ENCODE assay signal across 8 mouse cellular contexts in genomic region chr15:98918499-98918895, GRCm38 (mm10). TPM values are rescaled to one million over a fixed set of nuclear protein-coding genes. Genes with fewer than 3 reads are reported as not detected.
A peak's percentile ranks its signal among the peaks of the same experiment; 100 is the strongest.
DNase-seq lines count a peak whose midpoint lies in the region; ATAC-seq and TF ChIP-seq lines count a peak whose summit lies in the region.
"Not testable (repeated sequence)": the region's sequence is repeated elsewhere in the genome, so short reads cannot be mapped to it uniquely, and the experiment has no call there.

No protein-coding gene starts in this region.

- not testable (repeated sequence) for H3K36me3 ChIP-seq in C2C12 (ENCODE audit: control insufficient read depth, insufficient read depth); embryonic facial prominence, embryonic 11.5 days (replicated peaks; ENCODE audit: control insufficient read depth, insufficient read depth, low read depth, low read length); forebrain, embryonic 16.5 days (ENCODE audit: control insufficient read depth, insufficient read depth); kidney, embryonic 14.5 days (ENCODE audit: control insufficient read depth, insufficient read depth, low read length); liver, embryonic 11.5 days (ENCODE audit: control insufficient read depth, insufficient read depth, low read length); neural tube, embryonic 14.5 days (ENCODE audit: control insufficient read depth, insufficient read depth, low read length)
- peaks cover 29% of the 10 kb centered on the region for H3K36me3 ChIP-seq in hindbrain, embryonic 10.5 days
- peaks cover 10% of the 10 kb centered on the region for H3K36me3 ChIP-seq in megakaryocyte, embryonic 14.5 days (replicated peaks; ENCODE audit: low read length)

- H3K4me1 ChIP-seq in embryonic facial prominence, embryonic 11.5 days (ENCODE audit: control insufficient read depth, insufficient read depth, low read length); liver, embryonic 11.5 days (replicated peaks; ENCODE audit: control insufficient read depth, insufficient read depth, low read length): not testable (repeated sequence)
- peaks cover 26% of the 10 kb centered on the region for H3K4me1 ChIP-seq in forebrain, embryonic 16.5 days (replicated peaks; ENCODE audit: control insufficient read depth, insufficient read depth, low read length)
- H3K4me1 ChIP-seq in hindbrain, embryonic 10.5 days (replicated peaks) = peaks cover 35% of the 10 kb centered on the region
- H3K4me1 ChIP-seq in kidney, embryonic 14.5 days (ENCODE audit: control insufficient read depth, insufficient read depth, low read length) = peaks cover 15% of the 10 kb centered on the region
- peaks cover 41% of the 10 kb centered on the region for H3K4me1 ChIP-seq in megakaryocyte, embryonic 14.5 days
- H3K4me1 ChIP-seq in neural tube, embryonic 14.5 days (ENCODE audit: control insufficient read depth, insufficient read depth, low read length) = peaks cover 17% of the 10 kb centered on the region

- H3K27ac ChIP-seq in embryonic facial prominence, embryonic 11.5 days (replicated peaks; ENCODE audit: low read depth, low read length) = not testable (repeated sequence)
- peak overlapping the region; percentile 80 for H3K27ac ChIP-seq in forebrain, embryonic 16.5 days (ENCODE audit: low read length)
- peak overlapping the region; percentile 96 for H3K27ac ChIP-seq in hindbrain, embryonic 10.5 days
- H3K27ac ChIP-seq in kidney, embryonic 14.5 days (ENCODE audit: low read depth, low read length) = peak overlapping the region; percentile 26
- peak overlapping the region; percentile 51; the same call in 1 of the 2 replicates for H3K27ac ChIP-seq in liver, embryonic 11.5 days (ENCODE audit: low read depth, low read length)
- H3K27ac ChIP-seq in neural tube, embryonic 14.5 days (ENCODE audit: low read depth, low read length) = peak overlapping the region; percentile 71; the same call in 1 of the 2 replicates

- 31% methylated on average over 8 of the region's 8 CpGs for WGBS in embryonic facial prominence, embryonic 11.5 days
- 27% methylated on average over 8 of the region's 8 CpGs for WGBS in forebrain, embryonic 16.5 days
- 28% methylated on average over 8 of the region's 8 CpGs for WGBS in hindbrain, embryonic 10.5 days
- 25% methylated on average over 8 of the region's 8 CpGs for WGBS in kidney, embryonic 14.5 days
- WGBS in liver, embryonic 11.5 days = 25% methylated on average over 8 of the region's 8 CpGs
- WGBS in neural tube, embryonic 14.5 days = 25% methylated on average over 8 of the region's 8 CpGs

- not testable (repeated sequence) for H3K27me3 ChIP-seq in C2C12 (ENCODE audit: control insufficient read depth, insufficient read depth, insufficient read length); embryonic facial prominence, embryonic 11.5 days (ENCODE audit: control insufficient read depth, insufficient read depth, low read length); forebrain, embryonic 16.5 days (replicated peaks; ENCODE audit: control insufficient read depth, insufficient read depth, low read length); hindbrain, embryonic 10.5 days (ENCODE audit: insufficient read depth, poor library complexity, severe bottlenecking); kidney, embryonic 14.5 days (ENCODE audit: control insufficient read depth, insufficient read depth, low read length); liver, embryonic 11.5 days (replicated peaks; ENCODE audit: control insufficient read depth, insufficient read depth, low read length); megakaryocyte, embryonic 14.5 days (replicated peaks); neural tube, embryonic 14.5 days (ENCODE audit: control insufficient read depth, insufficient read depth, low read length)

- peak overlapping the region; percentile 60 for H3K4me2 ChIP-seq in embryonic facial prominence, embryonic 11.5 days (ENCODE audit: low read depth, low read length)
- H3K4me2 ChIP-seq in forebrain, embryonic 16.5 days (ENCODE audit: low read length) = peak overlapping the region; percentile 66
- peak overlapping the region; percentile 42 for H3K4me2 ChIP-seq in kidney, embryonic 14.5 days (replicated peaks; ENCODE audit: low read depth, low read length)
- peak overlapping the region; percentile 85 for H3K4me2 ChIP-seq in liver, embryonic 11.5 days
- peak overlapping the region; percentile 50 for H3K4me2 ChIP-seq in neural tube, embryonic 14.5 days (ENCODE audit: low read depth, low read length)

- not testable (repeated sequence) for DNase-seq in embryonic facial prominence, embryonic 11.5 days (ENCODE audit: low spot score); hindbrain, embryonic 10.5 days (ENCODE audit: low spot score); liver, embryonic 11.5 days (ENCODE audit: low spot score)

- H3K79me3 ChIP-seq in C2C12 (ENCODE audit: low read depth) = not testable (repeated sequence)

- not testable (repeated sequence) for TF ChIP-seq CTCF in C2C12 (IDR thresholded peaks at IDR 0.05; ENCODE audit: control insufficient read depth, insufficient read depth, insufficient read length)

- peak overlapping the region; percentile 28 for H3ac ChIP-seq in C2C12 (ENCODE audit: control insufficient read depth, insufficient read length, low read depth)

- H3K9me3 ChIP-seq in embryonic facial prominence, embryonic 11.5 days (replicated peaks; ENCODE audit: control insufficient read depth, low read length); forebrain, embryonic 16.5 days (ENCODE audit: control insufficient read depth, low read length); hindbrain, embryonic 10.5 days; kidney, embryonic 14.5 days (ENCODE audit: control insufficient read depth, low read length); liver, embryonic 11.5 days (ENCODE audit: control insufficient read depth, low read length); megakaryocyte, embryonic 14.5 days; neural tube, embryonic 14.5 days (ENCODE audit: control insufficient read depth, low read length): not testable (repeated sequence)

- peaks cover 34% of the 10 kb centered on the region for H3K79me2 ChIP-seq in C2C12 (ENCODE audit: control insufficient read depth, insufficient read depth)

- H3K9ac ChIP-seq in embryonic facial prominence, embryonic 11.5 days (replicated peaks; ENCODE audit: low read length) = peak overlapping the region; percentile 33; the same call in 1 of the 2 replicates
- H3K9ac ChIP-seq in forebrain, embryonic 16.5 days (replicated peaks; ENCODE audit: low read depth, low read length) = peak overlapping the region; percentile 56
- peak overlapping the region; percentile 46 for H3K9ac ChIP-seq in kidney, embryonic 14.5 days (ENCODE audit: low read depth, low read length)
- peak overlapping the region; percentile 58 for H3K9ac ChIP-seq in liver, embryonic 11.5 days (ENCODE audit: low read depth, low read length)
- H3K9ac ChIP-seq in neural tube, embryonic 14.5 days (replicated peaks; ENCODE audit: low read depth, low read length) = peak overlapping the region; percentile 90; the same call in 1 of the 2 replicates

- not testable (repeated sequence) for ATAC-seq in embryonic facial prominence, embryonic 11.5 days (replicated peaks; ENCODE audit: insufficient number of reproducible peaks, low FRiP score, low TSS enrichment, low read depth); forebrain, embryonic 16.5 days; kidney, embryonic 14.5 days (ENCODE audit: low FRiP score, low TSS enrichment); liver, embryonic 11.5 days (replicated peaks; ENCODE audit: low FRiP score); neural tube, embryonic 14.5 days (ENCODE audit: low read depth)

- H3K4me3 ChIP-seq in C2C12 (ENCODE audit: insufficient read depth, poor library complexity, severe bottlenecking) = peak overlapping the region; percentile 23
- H3K4me3 ChIP-seq in embryonic facial prominence, embryonic 11.5 days (ENCODE audit: low read depth, low read length) = peak overlapping the region; percentile 94
- peak overlapping the region; percentile 91 for H3K4me3 ChIP-seq in forebrain, embryonic 16.5 days (replicated peaks; ENCODE audit: low read length)
- H3K4me3 ChIP-seq in hindbrain, embryonic 10.5 days = peak overlapping the region; percentile 95
- H3K4me3 ChIP-seq in kidney, embryonic 14.5 days (ENCODE audit: low read length) = peak overlapping the region; percentile 86
- peak overlapping the region; percentile 80 for H3K4me3 ChIP-seq in liver, embryonic 11.5 days (ENCODE audit: low read depth, low read length)
- H3K4me3 ChIP-seq in megakaryocyte, embryonic 14.5 days (replicated peaks) = peak overlapping the region; percentile 100
- H3K4me3 ChIP-seq in neural tube, embryonic 14.5 days (ENCODE audit: low read depth, low read length) = peak overlapping the region; percentile 88

RNA-seq across cellular contexts. Expression of gene Lmbr1l, which starts 0.5 kb away (rescaled TPM):
- 18.0 TPM for polyA plus RNA-seq in C2C12 (2012; fragmentation: generic; extraction: Trizol)
- 3.9 and 7.1 TPM in 2 replicates for polyA plus RNA-seq in embryonic facial prominence, embryonic 11.5 days (2014; fragmentation: Nextera tagmentation; extraction: Ambion mirVana)
- polyA plus RNA-seq in forebrain, embryonic 16.5 days (2015; fragmentation: Nextera tagmentation; extraction: Ambion mirVana) = 43.0 and 54.9 TPM in 2 replicates
- polyA plus RNA-seq in hindbrain, embryonic 10.5 days (2016; fragmentation: Nextera tagmentation; extraction: Ambion mirVana) = 22.3 and 25.5 TPM in 2 replicates
- 5.5 and 8.6 TPM in 2 replicates for polyA plus RNA-seq in kidney, embryonic 14.5 days (2014; fragmentation: Nextera tagmentation; extraction: Ambion mirVana)
- 1.6 and 2.8 TPM in 2 replicates for polyA plus RNA-seq in liver, embryonic 11.5 days (2014; fragmentation: Nextera tagmentation; extraction: Ambion mirVana)
- polyA plus RNA-seq in megakaryocyte, embryonic 14.5 days (2012; ENCODE audit: insufficient read depth, low replicate concordance) = 0.87 and 4.8 TPM in 2 replicates
- polyA plus RNA-seq in neural tube, embryonic 14.5 days (2014; fragmentation: Nextera tagmentation; extraction: Ambion mirVana) = 7.3 and 10.5 TPM in 2 replicates

RNA-seq across cellular contexts. Expression of gene Tuba1b, which starts 15.9 kb away (rescaled TPM):
- 3,512 TPM for polyA plus RNA-seq in C2C12 (2012; fragmentation: generic; extraction: Trizol)
- 2,291 and 2,381 TPM in 2 replicates for polyA plus RNA-seq in embryonic facial prominence, embryonic 11.5 days (2014; fragmentation: Nextera tagmentation; extraction: Ambion mirVana)
- polyA plus RNA-seq in forebrain, embryonic 16.5 days (2015; fragmentation: Nextera tagmentation; extraction: Ambion mirVana) = 1,178 and 1,185 TPM in 2 replicates
- 2,254 and 2,463 TPM in 2 replicates for polyA plus RNA-seq in hindbrain, embryonic 10.5 days (2016; fragmentation: Nextera tagmentation; extraction: Ambion mirVana)
- 1,971 and 2,088 TPM in 2 replicates for polyA plus RNA-seq in kidney, embryonic 14.5 days (2014; fragmentation: Nextera tagmentation; extraction: Ambion mirVana)
- polyA plus RNA-seq in liver, embryonic 11.5 days (2014; fragmentation: Nextera tagmentation; extraction: Ambion mirVana) = 1,854 and 2,015 TPM in 2 replicates
- 19.4 and 182 TPM in 2 replicates for polyA plus RNA-seq in megakaryocyte, embryonic 14.5 days (2012; ENCODE audit: insufficient read depth, low replicate concordance)
- polyA plus RNA-seq in neural tube, embryonic 14.5 days (2014; fragmentation: Nextera tagmentation; extraction: Ambion mirVana) = 1,186 and 1,301 TPM in 2 replicates

RNA-seq across cellular contexts. Expression of gene Dhh, which starts 20.2 kb away (rescaled TPM):
- 0.16 TPM for polyA plus RNA-seq in C2C12 (2012; fragmentation: generic; extraction: Trizol)
- 0.76 and 1.3 TPM in 2 replicates for polyA plus RNA-seq in embryonic facial prominence, embryonic 11.5 days (2014; fragmentation: Nextera tagmentation; extraction: Ambion mirVana)
- 0.65 and 0.66 TPM in 2 replicates for polyA plus RNA-seq in forebrain, embryonic 16.5 days (2015; fragmentation: Nextera tagmentation; extraction: Ambion mirVana)
- polyA plus RNA-seq in hindbrain, embryonic 10.5 days (2016; fragmentation: Nextera tagmentation; extraction: Ambion mirVana) = 0.42 and 0.46 TPM in 2 replicates
- 0.54 and 0.84 TPM in 2 replicates for polyA plus RNA-seq in kidney, embryonic 14.5 days (2014; fragmentation: Nextera tagmentation; extraction: Ambion mirVana)
- 0.37 and 0.45 TPM in 2 replicates for polyA plus RNA-seq in liver, embryonic 11.5 days (2014; fragmentation: Nextera tagmentation; extraction: Ambion mirVana)
- not detected in 2 replicates for polyA plus RNA-seq in megakaryocyte, embryonic 14.5 days (2012; ENCODE audit: insufficient read depth, low replicate concordance)
- 0.32 and 2.0 TPM in 2 replicates for polyA plus RNA-seq in neural tube, embryonic 14.5 days (2014; fragmentation: Nextera tagmentation; extraction: Ambion mirVana)

RNA-seq across cellular contexts. Expression of gene Rhebl1, which starts 24.2 kb away (rescaled TPM):
- 9.7 TPM for polyA plus RNA-seq in C2C12 (2012; fragmentation: generic; extraction: Trizol)
- polyA plus RNA-seq in embryonic facial prominence, embryonic 11.5 days (2014; fragmentation: Nextera tagmentation; extraction: Ambion mirVana) = 16.7 and 17.0 TPM in 2 replicates
- 51.2 and 52.7 TPM in 2 replicates for polyA plus RNA-seq in forebrain, embryonic 16.5 days (2015; fragmentation: Nextera tagmentation; extraction: Ambion mirVana)
- polyA plus RNA-seq in hindbrain, embryonic 10.5 days (2016; fragmentation: Nextera tagmentation; extraction: Ambion mirVana) = 21.0 and 25.7 TPM in 2 replicates
- polyA plus RNA-seq in kidney, embryonic 14.5 days (2014; fragmentation: Nextera tagmentation; extraction: Ambion mirVana) = 14.4 and 22.4 TPM in 2 replicates
- polyA plus RNA-seq in liver, embryonic 11.5 days (2014; fragmentation: Nextera tagmentation; extraction: Ambion mirVana) = 6.7 and 7.4 TPM in 2 replicates
- polyA plus RNA-seq in megakaryocyte, embryonic 14.5 days (2012; ENCODE audit: insufficient read depth, low replicate concordance) = 0.19 TPM in 1 of 2 replicates, not detected in the other
- 19.9 and 21.3 TPM in 2 replicates for polyA plus RNA-seq in neural tube, embryonic 14.5 days (2014; fragmentation: Nextera tagmentation; extraction: Ambion mirVana)

RNA-seq across cellular contexts. Expression of gene Gm49450, which starts 34.9 kb away (rescaled TPM):
- 0.22 TPM for polyA plus RNA-seq in C2C12 (2012; fragmentation: generic; extraction: Trizol)
- polyA plus RNA-seq in embryonic facial prominence, embryonic 11.5 days (2014; fragmentation: Nextera tagmentation; extraction: Ambion mirVana) = not detected in 2 replicates
- polyA plus RNA-seq in forebrain, embryonic 16.5 days (2015; fragmentation: Nextera tagmentation; extraction: Ambion mirVana) = not detected in 2 replicates
- polyA plus RNA-seq in hindbrain, embryonic 10.5 days (2016; fragmentation: Nextera tagmentation; extraction: Ambion mirVana) = not detected in 2 replicates
- not detected in 2 replicates for polyA plus RNA-seq in kidney, embryonic 14.5 days (2014; fragmentation: Nextera tagmentation; extraction: Ambion mirVana)
- polyA plus RNA-seq in liver, embryonic 11.5 days (2014; fragmentation: Nextera tagmentation; extraction: Ambion mirVana) = not detected in 2 replicates
- polyA plus RNA-seq in megakaryocyte, embryonic 14.5 days (2012; ENCODE audit: insufficient read depth, low replicate concordance) = 2.5 and 169 TPM in 2 replicates
- not detected in 2 replicates for polyA plus RNA-seq in neural tube, embryonic 14.5 days (2014; fragmentation: Nextera tagmentation; extraction: Ambion mirVana)

Comparison
In these comparisons a context has a peak if more than half of its experiments do, and no peak if none do; other contexts are left out.
1. H3K4me3 ChIP-seq: peak in every context shown above with its lines; median percentile 100 in megakaryocyte, embryonic 14.5 days; 95 in hindbrain, embryonic 10.5 days; 94 in embryonic facial prominence, embryonic 11.5 days; 91 in forebrain, embryonic 16.5 days; 88 in neural tube, embryonic 14.5 days; 86 in kidney, embryonic 14.5 days; 80 in liver, embryonic 11.5 days; 23 in C2C12.
2. H3K9ac ChIP-seq: peak in every context shown above with its lines; median percentile 90 in neural tube, embryonic 14.5 days; 58 in liver, embryonic 11.5 days; 56 in forebrain, embryonic 16.5 days; 46 in kidney, embryonic 14.5 days; 33 in embryonic facial prominence, embryonic 11.5 days.